Mouse (Mus musculus): ENCODE measurements at regions not wholly inside any gene's neighbourhood (a gene's known extent, or its start where the extent isn't known, plus 50 kb on each side); places are given as distances from the start of the nearest gene placed in this dataset.

- TF ChIP-seq CTCF (IDR thresholded peaks at IDR 0.05; ENCODE audit: insufficient read depth, low read length) (no peak), POLR2A (IDR thresholded peaks at IDR 0.05; ENCODE audit: borderline replicate concordance, extremely low read depth, low read depth, low read length) (no peak)
These were observed 67.2 kb downstream of the Mtx3 start for GRCm38 (mm10) chr13:92911660-92912284.
